Mouse (Mus musculus) heart, embryonic 15.5 days (tissue): ENCODE measurements around the gene Wfdc10. TPM values are rescaled to one million over a fixed set of nuclear protein-coding genes. Genes with fewer than 3 reads are reported as not detected.

ENCODE experiments used
- ATAC-seq: fragments of 200-750 bp; cut with Nextera tagmentation; replicated peaks from 2 replicates; pipeline ENCODE4 v1.8.0; 2017; ENCODE audit warnings: low read depth, moderate TSS enrichment; ENCODE audit not compliant: insufficient number of reproducible peaks, insufficient read depth, low FRiP score
- H3K27ac ChIP-seq: fragments of 300-500 bp; sonication (generic); 2 replicates; pipeline ENCODE4 v1.5.1; 2015; ENCODE audit warnings: mild to moderate bottlenecking, inconsistent platforms
- H3K27me3 ChIP-seq: fragments of 300-500 bp; sonication (generic); 2 replicates; pipeline ENCODE4 v1.6.1; 2015; ENCODE audit warnings: inconsistent platforms
- H3K36me3 ChIP-seq: fragments of 300-500 bp; sonication (generic); 2 replicates; pipeline ENCODE4 v1.6.1; 2015; ENCODE audit warnings: mild to moderate bottlenecking, inconsistent platforms
- H3K4me1 ChIP-seq: fragments of 300-500 bp; sonication (generic); replicated peaks from 2 replicates; pipeline ENCODE4 v1.6.1; 2015; ENCODE audit warnings: inconsistent platforms
- H3K4me2 ChIP-seq: fragments of 300-500 bp; sonication (generic); 2 replicates; pipeline ENCODE4 v1.6.1; 2015; ENCODE audit warnings: inconsistent platforms, mild to moderate bottlenecking, moderate library complexity
- H3K4me3 ChIP-seq: fragments of 300-500 bp; sonication (generic); 2 replicates; pipeline ENCODE4 v1.5.1; 2015; ENCODE audit warnings: mild to moderate bottlenecking, inconsistent platforms
- H3K9ac ChIP-seq: fragments of 300-500 bp; sonication (generic); 2 replicates; pipeline ENCODE4 v1.6.1; 2015; ENCODE audit warnings: mild to moderate bottlenecking, inconsistent platforms
- H3K9me3 ChIP-seq: fragments of 300-500 bp; sonication (generic); replicated peaks from 2 replicates; pipeline ENCODE4 v1.6.1; 2016; ENCODE audit warnings: inconsistent platforms
- WGBS: fragments of 180-500 bp; shearing (Covaris S2); methylation state at CpG from one replicate; pipeline ENCODE4 v1.1.7; 2015; ENCODE audit warnings: mixed read lengths; 5-methylcytosine and 5-hydroxymethylcytosine counted together
- polyA plus RNA-seq: library from polyadenylated mRNA; unstranded; fragments of >200 nt; fragmentation: Nextera tagmentation; extraction: Ambion mirVana; gene quantifications from 2 replicates; pipeline ENCODE4 v1.2.1, GENCODE M21; 2015

The Wfdc10 gene
- polyA plus RNA-seq, 1 experiment from 2014 or later = 0.31 TPM

DNA sequence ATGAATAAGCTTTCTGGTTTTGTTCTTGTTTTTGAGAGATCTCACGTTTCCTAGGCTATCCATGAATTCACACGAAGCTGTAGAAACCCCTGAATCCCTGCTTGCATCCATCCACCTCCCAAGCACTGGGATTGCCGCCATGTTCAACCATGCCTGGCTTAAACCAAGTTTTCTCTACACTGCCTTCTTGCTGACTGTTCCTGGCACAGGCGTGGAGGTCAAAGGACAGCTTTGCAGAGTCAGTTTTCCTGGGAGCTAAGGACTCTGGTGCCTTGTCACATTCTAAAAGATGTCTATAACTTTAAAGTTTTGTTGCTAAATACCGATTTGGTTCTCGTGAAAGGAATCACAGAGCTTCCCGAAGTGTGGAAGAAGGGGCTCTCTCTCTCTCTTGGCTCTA, 9.0 kb downstream of the Wfdc10 start:
- Histone ChIP-seq H3K9ac (no peak overlapping the region), H3K36me3 (no peaks in the 10 kb centered on the region), H3K27ac (no peak overlapping the region), H3K9me3 (no peaks in the 10 kb centered on the region), H3K4me3 (no peak overlapping the region), H3K4me2 (no peak overlapping the region), H3K4me1 (no peaks in the 10 kb centered on the region), H3K27me3 (no peaks in the 10 kb centered on the region)
- no peak for ATAC-seq
- WGBS = 79% methylated on average over 7 of the region's 7 CpGs

DNA sequence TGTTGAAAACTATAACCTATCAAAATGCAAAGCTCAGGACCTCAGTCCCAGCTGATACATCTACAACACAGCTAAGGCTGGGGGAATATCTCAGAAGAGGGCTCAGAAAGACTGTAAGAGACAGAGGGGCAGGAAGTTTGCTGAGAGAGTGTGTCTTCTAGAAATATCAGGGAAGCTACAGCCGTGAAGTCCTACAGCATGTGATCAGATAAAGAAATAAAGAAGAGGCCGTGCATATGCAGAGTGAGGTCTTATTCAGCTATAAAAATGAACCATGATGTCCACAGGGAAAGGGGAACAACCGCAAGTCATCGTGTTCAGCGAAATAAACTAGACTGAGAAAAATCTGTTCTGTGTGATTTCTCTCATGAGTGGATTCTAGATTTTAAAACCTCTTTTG, 14.4 kb downstream of the Wfdc10 start:
- 77% methylated on average over 5 of the region's 5 CpGs for WGBS
- H3K36me3 ChIP-seq = no peaks in the 10 kb centered on the region

GRCm38 (mm10) chr2:164670938-164671337, 15.1 kb downstream of the Wfdc10 start:
- no peak overlapping the region for H3K4me2 ChIP-seq
- no peaks in the 10 kb centered on the region for H3K4me1 ChIP-seq

More for the DNA sequence above, 14.4 kb downstream of the Wfdc10 start:
- Histone ChIP-seq H3K27ac (no peak overlapping the region), H3K4me3 (no peak overlapping the region), H3K27me3 (no peaks in the 10 kb centered on the region), H3K4me1 (no peaks in the 10 kb centered on the region), H3K9ac (no peak overlapping the region), H3K4me2 (no peak overlapping the region), H3K9me3 (no peaks in the 10 kb centered on the region)
- no peak for ATAC-seq

DNA sequence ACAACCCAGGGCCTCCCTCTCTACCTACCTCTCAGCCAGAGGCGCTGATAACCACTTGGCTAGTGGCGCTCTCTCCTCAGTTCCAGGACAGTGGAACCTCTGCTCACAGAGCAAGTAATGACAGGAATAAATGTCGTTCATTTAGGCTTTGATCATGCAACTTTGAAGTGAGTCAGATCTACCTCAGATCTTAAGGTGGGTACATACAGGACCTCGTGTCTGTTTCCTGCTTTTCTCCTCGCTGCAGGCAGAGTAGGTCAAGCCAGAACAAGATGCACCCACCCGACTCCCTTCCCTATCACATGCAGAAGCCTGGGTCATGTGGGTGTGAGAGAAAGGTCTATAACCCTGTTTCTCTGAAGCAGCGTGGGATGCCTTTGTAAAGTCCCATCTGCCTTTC, 18.1 kb downstream of the Wfdc10 start, which contains the start of gene Wfdc11:
Wfdc11 (minus strand) TSS at position 101 of the 400 bp plus-strand sequence.
- ATAC-seq = no peak
- Histone ChIP-seq H3K9ac (no peak within 1 kb of the TSS), H3K4me1 (peaks cover 3% of the 10 kb centered on the region; the same call in 1 of the 2 replicates), H3K27me3 (no peaks in the 10 kb centered on the region), H3K27ac (no peak within 1 kb of the TSS), H3K4me2 (no peak within 1 kb of the TSS), H3K4me3 (no peak within 1 kb of the TSS), H3K36me3 (no peaks in the 10 kb centered on the region), H3K9me3 (no peaks in the 10 kb centered on the region)
- 63% methylated on average over 7 of the region's 7 CpGs for WGBS

More at GRCm38 (mm10) chr2:164670938-164671337, 15.1 kb downstream of the Wfdc10 start:
- no peaks in the 10 kb centered on the region for H3K36me3 ChIP-seq
- H3K4me3 ChIP-seq = no peak overlapping the region
- H3K9ac ChIP-seq = no peak overlapping the region
- WGBS = 26% methylated on average over 1 of the region's 1 CpGs
- ATAC-seq = no peak
- no peaks in the 10 kb centered on the region for H3K27me3 ChIP-seq
- no peaks in the 10 kb centered on the region for H3K9me3 ChIP-seq
- no peak overlapping the region for H3K27ac ChIP-seq

DNA sequence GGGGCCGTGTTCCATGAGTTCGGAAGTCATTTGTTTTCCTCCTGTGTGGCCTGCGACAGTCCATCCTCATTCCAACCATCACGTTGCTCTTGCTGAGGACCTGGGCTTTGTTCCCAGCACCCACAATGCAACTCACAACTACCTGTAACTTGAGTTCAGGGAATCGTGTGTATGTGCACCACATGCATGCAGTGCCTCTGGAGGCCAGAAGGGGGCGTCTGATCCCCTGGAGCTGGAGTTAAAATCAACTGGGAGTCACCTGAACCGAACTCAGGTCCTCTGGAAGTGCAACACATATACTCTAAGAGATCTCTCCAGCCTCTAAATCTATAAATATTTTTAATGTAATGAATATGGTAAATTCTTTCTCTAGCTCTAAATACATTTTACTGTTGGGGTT, 20.3 kb downstream of the Wfdc10 start:
- Histone ChIP-seq H3K27me3 (no peaks in the 10 kb centered on the region), H3K27ac (no peak overlapping the region), H3K36me3 (no peaks in the 10 kb centered on the region), H3K4me2 (no peak overlapping the region), H3K9ac (no peak overlapping the region), H3K4me1 (peaks cover 5% of the 10 kb centered on the region; the same call in 1 of the 2 replicates), H3K9me3 (no peaks in the 10 kb centered on the region), H3K4me3 (no peak overlapping the region)
- no peak for ATAC-seq
- 79% methylated on average over 7 of the region's 7 CpGs for WGBS

GRCm38 (mm10) chr2:164676916-164677685, 21.3 kb downstream of the Wfdc10 start:
- no peaks in the 10 kb centered on the region for H3K9me3 ChIP-seq
- H3K27ac ChIP-seq = no peak overlapping the region
- no peaks in the 10 kb centered on the region for H3K36me3 ChIP-seq
- ATAC-seq = no peak
- WGBS = 72% methylated on average over 16 of the region's 16 CpGs
- no peaks in the 10 kb centered on the region for H3K27me3 ChIP-seq
- H3K4me2 ChIP-seq = no peak overlapping the region
- peaks cover 5% of the 10 kb centered on the region; the same call in 1 of the 2 replicates for H3K4me1 ChIP-seq
- H3K4me3 ChIP-seq = no peak overlapping the region
- H3K9ac ChIP-seq = no peak overlapping the region

- H3K36me3 ChIP-seq = no peaks in the 10 kb centered on the region
- peak overlapping the region; percentile 60 for H3K4me2 ChIP-seq
- no peaks in the 10 kb centered on the region for H3K9me3 ChIP-seq
- H3K27me3 ChIP-seq = no peaks in the 10 kb centered on the region
- H3K9ac ChIP-seq = no peak overlapping the region
- no peak overlapping the region for H3K27ac ChIP-seq
- 15% methylated on average over 19 of the region's 19 CpGs for WGBS
- peaks cover 5% of the 10 kb centered on the region; the same call in 1 of the 2 replicates for H3K4me1 ChIP-seq
- ATAC-seq = peak; percentile 60; the same call in 1 of the 2 replicates
- H3K4me3 ChIP-seq = peak overlapping the region; percentile 35
Measured at GRCm38 (mm10) chr2:164678848-164679625, 23.2 kb downstream of the Wfdc10 start.

- no peak for ATAC-seq
- H3K9ac ChIP-seq = no peak overlapping the region
- H3K27ac ChIP-seq = no peak overlapping the region
- no peaks in the 10 kb centered on the region for H3K36me3 ChIP-seq
- no peaks in the 10 kb centered on the region for H3K27me3 ChIP-seq
- H3K4me1 ChIP-seq = peaks cover 5% of the 10 kb centered on the region; the same call in 1 of the 2 replicates
- no peak overlapping the region for H3K4me2 ChIP-seq
- 58% methylated on average over 3 of the region's 3 CpGs for WGBS
- no peaks in the 10 kb centered on the region for H3K9me3 ChIP-seq
- H3K4me3 ChIP-seq = no peak overlapping the region
Measured at GRCm38 (mm10) chr2:164679906-164680305, 24.1 kb downstream of the Wfdc10 start.

DNA sequence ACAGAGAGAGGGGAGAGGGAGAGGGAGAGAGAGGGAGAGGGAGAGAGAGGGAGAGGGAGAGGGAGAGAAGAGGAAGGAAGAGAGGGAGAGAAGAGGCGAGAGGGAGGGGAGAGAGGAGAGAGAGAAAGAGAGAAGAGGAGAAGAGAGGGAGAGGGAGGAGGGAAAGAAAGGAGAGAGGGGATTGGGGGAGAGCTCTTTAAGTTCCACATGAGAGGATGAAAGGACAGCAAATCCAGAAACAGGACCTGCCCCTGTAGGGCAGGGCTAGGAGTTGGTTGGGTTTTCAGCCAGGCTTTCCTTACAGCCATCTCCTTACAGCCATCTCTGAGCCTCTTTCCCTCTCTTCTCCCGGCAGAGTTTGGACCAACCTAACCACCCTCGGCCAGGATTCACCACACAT, 29.0 kb downstream of the Wfdc10 start, which contains the start of gene Wfdc13:
Wfdc13 (plus strand) TSS at position 301 of the 400 bp plus-strand sequence.
- 65% methylated on average over 3 of the region's 3 CpGs for WGBS
- Histone ChIP-seq H3K9me3 (no peaks in the 10 kb centered on the region), H3K4me2 (no peak within 1 kb of the TSS), H3K27me3 (0 out of 2 replicates have a peak, but pooled peaks cover 6% of the 10 kb centered on the region), H3K4me1 (no peaks in the 10 kb centered on the region), H3K27ac (no peak within 1 kb of the TSS), H3K4me3 (no peak within 1 kb of the TSS), H3K36me3 (no peaks in the 10 kb centered on the region), H3K9ac (no peak within 1 kb of the TSS)
- no peak for ATAC-seq

DNA sequence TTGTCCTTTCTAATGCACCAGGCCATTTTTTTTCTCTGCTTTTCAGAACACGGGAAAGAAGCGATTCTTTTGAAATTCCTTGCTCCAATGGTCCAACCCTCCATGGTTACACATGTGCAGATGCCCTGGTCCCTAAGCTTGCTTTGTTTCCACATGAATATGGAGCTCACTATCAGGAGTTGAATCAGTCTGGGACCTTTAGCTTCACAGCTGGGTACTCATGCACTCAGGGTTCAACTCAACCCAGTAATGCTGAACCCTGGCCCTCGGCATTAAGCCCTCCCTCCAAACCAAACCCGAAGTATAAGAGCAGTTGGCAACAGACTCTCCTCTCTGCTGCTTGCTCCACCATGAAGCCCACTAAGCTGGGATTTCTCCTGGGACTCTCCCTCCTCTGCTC, 42.4 kb downstream of the Wfdc10 start, which contains the start of gene Spint4:
Spint4 (plus strand) TSS at position 301 of the 400 bp plus-strand sequence.
- no peak within 1 kb of the TSS for H3K4me3 ChIP-seq
- H3K4me2 ChIP-seq = no peak within 1 kb of the TSS
- no peak within 1 kb of the TSS for H3K27ac ChIP-seq
- no peak within 1 kb of the TSS for H3K9ac ChIP-seq
- no peaks in the 10 kb centered on the region for H3K4me1 ChIP-seq
- H3K9me3 ChIP-seq = no peaks in the 10 kb centered on the region
- H3K27me3 ChIP-seq = no peaks in the 10 kb centered on the region
- ATAC-seq = no peak
- 67% methylated on average over 4 of the region's 4 CpGs for WGBS
- H3K36me3 ChIP-seq = no peaks in the 10 kb centered on the region

DNA sequence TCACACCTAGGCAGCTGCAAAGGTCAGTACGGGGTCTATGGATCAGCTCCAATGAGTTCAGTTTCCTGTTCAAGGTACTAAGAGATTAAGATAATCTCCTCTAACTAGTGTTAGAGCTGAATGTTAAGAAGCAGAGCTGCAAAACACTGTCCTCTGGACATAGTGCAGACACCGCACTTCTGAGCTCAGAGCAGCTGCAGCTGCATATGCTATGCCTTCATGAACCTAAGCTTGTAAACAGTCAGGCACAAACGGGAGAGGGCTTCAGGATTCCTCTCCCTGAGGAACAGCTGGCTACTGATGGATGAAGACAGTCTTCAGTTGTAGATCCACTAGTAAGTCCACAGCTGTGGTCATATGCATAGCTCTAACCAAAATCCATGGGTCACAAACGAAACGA, 45.1 kb downstream of the Wfdc10 start:
- no peak overlapping the region for H3K4me3 ChIP-seq
- H3K36me3 ChIP-seq = no peaks in the 10 kb centered on the region
- 65% methylated on average over 5 of the region's 5 CpGs for WGBS
- no peaks in the 10 kb centered on the region for H3K27me3 ChIP-seq
- no peak overlapping the region for H3K4me2 ChIP-seq
- no peak overlapping the region for H3K9ac ChIP-seq
- H3K4me1 ChIP-seq = no peaks in the 10 kb centered on the region
- H3K9me3 ChIP-seq = no peaks in the 10 kb centered on the region
- no peak overlapping the region for H3K27ac ChIP-seq
- ATAC-seq = no peak
